Mouse (Mus musculus) G1E (cell line): ENCODE data around the gene Crygn. TPM values are rescaled to one million over a fixed set of nuclear protein-coding genes. Genes with fewer than 3 reads are reported as not detected.

Experiments
- ATAC-seq: 2 replicates; pipeline ENCODE4 v1.8.0; 2016; ENCODE audit warnings: mild to moderate bottlenecking; ENCODE audit not compliant: insufficient number of reproducible peaks, poor library complexity, low FRiP score, severe bottlenecking; ENCODE audit errors: extremely low read depth
- DNase-seq: peaks from one replicate; pipeline ENCODE4 v3.0.0; 2012; ENCODE audit warnings: low spot score
- H3K27me3 ChIP-seq: 2 replicates; pipeline ENCODE4 v1.6.1; 2012; ENCODE audit warnings: mild to moderate bottlenecking, low read length, inconsistent platforms; ENCODE audit not compliant: insufficient read depth
- H3K36me3 ChIP-seq: replicated peaks from 2 replicates; pipeline ENCODE3; 2012; ENCODE audit warnings: mild to moderate bottlenecking, inconsistent platforms
- H3K4me1 ChIP-seq: 2 replicates; pipeline ENCODE4 v1.6.1; 2012; ENCODE audit warnings: low read depth, low read length, inconsistent platforms, mixed read lengths; ENCODE audit not compliant: insufficient read depth
- H3K4me3 ChIP-seq: 2 replicates; pipeline ENCODE4 v1.5.1; 2012; ENCODE audit warnings: low read depth, mild to moderate bottlenecking, inconsistent platforms, low read length, moderate library complexity, mixed read lengths
- H3K9me3 ChIP-seq: replicated peaks from 2 replicates; pipeline ENCODE4 v1.6.1; 2012; ENCODE audit warnings: inconsistent platforms
- CTCF ChIP-seq: IDR thresholded peaks from 2 replicates; pipeline ENCODE4 v1.5.1; 2012; ENCODE audit warnings: low read depth, low read length, inconsistent platforms, mixed read lengths
- GATA1 ChIP-seq: IDR thresholded peaks from 2 replicates; pipeline ENCODE4 v1.6.1; 2012; ENCODE audit warnings: borderline replicate concordance, low read length, inconsistent platforms, mixed read lengths
- GATA2 ChIP-seq: IDR thresholded peaks from 2 replicates; pipeline ENCODE4 v1.6.1; 2012; ENCODE audit warnings: low read depth, low read length, inconsistent platforms, borderline replicate concordance
- POLR2AphosphoS5 ChIP-seq: IDR thresholded peaks from 2 replicates; pipeline ENCODE4 v1.6.1; 2012; ENCODE audit warnings: low read depth, low read length, inconsistent platforms; ENCODE audit not compliant: insufficient replicate concordance
- TAL1 ChIP-seq: conservative IDR thresholded peaks from 2 replicates; pipeline ENCODE4 v1.6.1; 2012; ENCODE audit warnings: low read depth, low read length, inconsistent platforms, mixed read lengths
- polyA plus RNA-seq: library from polyadenylated mRNA; stranded (reverse); fragments of >175 nt; gene quantifications from 2 replicates; pipeline ENCODE4 v1.2.3, GENCODE M21; 2012
- total RNA-seq, 2 experiments: library from RNA; stranded (forward) in 1 of 2; stranded (reverse) in 1 of 2; fragments of 200-1000 nt in 1 of 2; fragments of >200 nt in 1 of 2; fragmentation: Nextera tagmentation in 1 of 2; gene quantifications; 2 replicates each; pipeline ENCODE4 v1.2.3; 2014 to 2017

Crygn gene
- total and polyA plus RNA-seq, 3 experiments: 0.95 TPM; not detected in 2

DNA sequence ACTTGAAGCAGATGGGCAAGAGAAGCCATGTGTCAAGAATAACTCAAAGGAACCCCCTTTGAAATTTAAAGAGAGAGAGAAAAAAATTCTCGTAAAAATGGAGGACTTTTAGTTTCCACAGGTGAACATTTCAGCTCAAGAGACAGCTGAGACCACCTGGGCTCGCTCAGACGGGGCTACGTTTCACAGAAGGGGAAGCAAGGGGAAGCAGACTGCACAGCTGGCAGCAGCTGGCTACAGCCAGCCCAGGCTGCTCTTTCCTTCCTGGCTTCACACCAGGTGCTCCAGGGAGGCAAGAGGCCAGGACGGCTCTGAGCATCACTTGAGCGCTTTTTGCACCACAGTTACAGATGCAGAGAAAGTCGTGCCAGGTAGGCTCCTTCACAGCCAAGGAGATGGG lies 40.0 kb upstream of the Crygn start:
- Histone ChIP-seq H3K9me3 (no peaks in the 10 kb centered on the region), H3K27me3 (peaks cover 19% of the 10 kb centered on the region), H3K4me1 (peaks cover 2% of the 10 kb centered on the region; the same call in 1 of the 2 replicates), H3K36me3 (peaks cover 24% of the 10 kb centered on the region), H3K4me3 (no peak overlapping the region)
- TF ChIP-seq GATA1 (no peak), TAL1 (no peak), CTCF (no peak), POLR2AphosphoS5 (no peak), GATA2 (no peak)
- no peak for ATAC-seq
- DNase-seq: no peak

GRCm38 (mm10) chr5:24792961-24793360 lies 35.2 kb upstream of the Crygn start:
- peaks cover 16% of the 10 kb centered on the region for H3K27me3 ChIP-seq

GRCm38 (mm10) chr5:24782957-24783356 lies 25.1 kb upstream of the Crygn start:
- H3K4me1 ChIP-seq: peaks cover 6% of the 10 kb centered on the region
- no peak for ATAC-seq
- no peak overlapping the region for H3K4me3 ChIP-seq
- 0 out of 2 replicates have a peak, but pooled peaks cover 4% of the 10 kb centered on the region for H3K9me3 ChIP-seq
- no peaks in the 10 kb centered on the region for H3K36me3 ChIP-seq
- TF ChIP-seq CTCF: no peak
- TF ChIP-seq POLR2AphosphoS5: no peak
- no peak for TF ChIP-seq TAL1
- peaks cover 20% of the 10 kb centered on the region for H3K27me3 ChIP-seq
- DNase-seq: no peak

More at GRCm38 (mm10) chr5:24792961-24793360, 35.2 kb upstream of the Crygn start:
- H3K36me3 ChIP-seq: no peaks in the 10 kb centered on the region
- no peak overlapping the region for H3K4me3 ChIP-seq
- H3K9me3 ChIP-seq: no peaks in the 10 kb centered on the region
- no peaks in the 10 kb centered on the region for H3K4me1 ChIP-seq
- ATAC-seq (no peak), DNase-seq (no peak)
- TF ChIP-seq GATA1: no peak
- no peak for TF ChIP-seq POLR2AphosphoS5
- no peak for TF ChIP-seq TAL1
- no peak for TF ChIP-seq GATA2
- TF ChIP-seq CTCF: no peak

- no peak for ATAC-seq
- Histone ChIP-seq H3K36me3 (no peaks in the 10 kb centered on the region), H3K4me1 (peaks cover 19% of the 10 kb centered on the region), H3K27me3 (peaks cover 20% of the 10 kb centered on the region), H3K9me3 (0 out of 2 replicates have a peak, but pooled peaks cover 4% of the 10 kb centered on the region), H3K4me3 (no peak overlapping the region)
- no peak for TF ChIP-seq GATA1
- TF ChIP-seq TAL1: no peak
- no peak for TF ChIP-seq GATA2
- TF ChIP-seq POLR2AphosphoS5: no peak
- TF ChIP-seq CTCF: no peak
- no peak for DNase-seq
These were observed 23.2 kb upstream of the Crygn start for GRCm38 (mm10) chr5:24781048-24781447.

GRCm38 (mm10) chr5:24779881-24780512 lies 22.2 kb upstream of the Crygn start:
- Histone ChIP-seq H3K4me1 (peaks cover 19% of the 10 kb centered on the region), H3K36me3 (no peaks in the 10 kb centered on the region), H3K27me3 (peaks cover 20% of the 10 kb centered on the region), H3K9me3 (0 out of 2 replicates have a peak, but pooled peaks cover 4% of the 10 kb centered on the region), H3K4me3 (no peak overlapping the region)
- no peak for ATAC-seq
- DNase-seq: no peak
- peak; percentile 59 for TF ChIP-seq CTCF
- no peak for TF ChIP-seq GATA2

GRCm38 (mm10) chr5:24779321-24779720 lies 21.5 kb upstream of the Crygn start:
- Histone ChIP-seq H3K4me1 (peaks cover 19% of the 10 kb centered on the region), H3K27me3 (peaks cover 20% of the 10 kb centered on the region), H3K9me3 (no peaks in the 10 kb centered on the region), H3K4me3 (no peak overlapping the region), H3K36me3 (no peaks in the 10 kb centered on the region)
- TF ChIP-seq GATA2 (no peak), GATA1 (no peak), CTCF (no peak), TAL1 (no peak), POLR2AphosphoS5 (no peak)
- ATAC-seq (no peak), DNase-seq (no peak)

DNA sequence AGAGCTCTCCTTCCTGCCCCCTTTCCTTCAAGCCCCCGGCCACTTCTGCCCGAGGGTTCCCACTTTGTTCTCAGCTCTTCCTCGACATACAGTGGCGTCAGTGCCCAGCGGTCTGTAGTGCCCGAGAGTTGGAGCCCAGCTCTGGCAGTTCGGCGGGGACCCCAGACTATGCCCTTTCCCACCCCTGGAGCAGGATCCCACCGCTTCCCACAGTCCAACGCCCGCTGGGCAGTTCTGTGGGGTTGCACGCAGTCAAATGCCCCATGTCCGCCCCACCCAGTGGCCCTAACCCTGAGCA lies 21.0 kb upstream of the Crygn start:
- no peaks in the 10 kb centered on the region for H3K36me3 ChIP-seq
- DNase-seq: no peak
- no peak for TF ChIP-seq POLR2AphosphoS5
- TF ChIP-seq GATA1: no peak
- no peak for TF ChIP-seq CTCF
- TF ChIP-seq TAL1: no peak
- TF ChIP-seq GATA2: no peak

More for the DNA sequence above, 21.0 kb upstream of the Crygn start:
- Histone ChIP-seq H3K9me3 (no peaks in the 10 kb centered on the region), H3K4me1 (peaks cover 19% of the 10 kb centered on the region), H3K4me3 (no peak overlapping the region), H3K27me3 (peaks cover 18% of the 10 kb centered on the region)
- ATAC-seq: no peak
